Comparison of ENCODE assay signal across 8 mouse cellular contexts in the genomic region with DNA sequence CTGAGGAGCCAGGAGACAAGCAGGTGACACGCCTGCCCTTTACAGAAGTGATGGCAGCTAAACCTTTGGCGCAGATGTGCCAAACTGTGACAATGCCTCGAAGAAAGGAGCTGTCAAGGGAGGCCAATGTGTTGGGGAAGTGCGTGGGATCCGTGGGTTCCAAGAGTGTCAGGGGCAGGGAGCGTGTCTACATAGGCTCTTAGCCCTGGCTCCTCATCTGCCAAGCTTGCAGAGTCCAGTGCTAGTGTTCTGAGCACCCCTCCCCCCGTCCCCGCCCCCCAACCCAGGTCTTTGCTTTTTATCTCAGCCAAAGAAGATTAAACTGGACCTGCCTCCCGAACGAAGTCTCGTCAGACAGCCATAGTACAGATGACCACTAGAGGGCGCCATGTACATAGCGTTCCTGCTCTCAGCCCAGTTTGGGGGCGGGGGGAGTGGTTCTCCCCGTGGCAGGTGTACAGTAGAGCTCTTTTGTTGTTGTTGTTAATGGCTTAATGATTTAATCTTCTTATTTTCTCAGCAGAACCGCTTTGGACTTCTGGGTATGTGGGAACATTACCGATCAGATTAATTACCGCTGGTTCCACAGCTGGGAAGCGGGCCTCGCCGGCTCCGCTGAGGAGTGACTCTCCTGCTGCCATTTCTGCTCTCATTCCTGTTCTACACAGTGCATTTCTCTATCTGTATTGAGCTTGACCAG. TPM values are rescaled to one million over a fixed set of nuclear protein-coding genes. Genes with fewer than 3 reads are reported as not detected.
DNase-seq lines count a peak whose midpoint lies in the region; ATAC-seq and TF ChIP-seq lines count a peak whose summit lies in the region.

No protein-coding gene starts in this region.

- no peaks in the 10 kb centered on the region for H3K4me1 ChIP-seq in embryonic facial prominence, embryonic 11.5 days (ENCODE audit: control insufficient read depth, insufficient read depth, low read length)
- peaks cover 75% of the 10 kb centered on the region for H3K4me1 ChIP-seq in heart, embryonic 10.5 days
- H3K4me1 ChIP-seq in liver, embryonic 14.5 days (replicated peaks; ENCODE audit: control insufficient read depth in 2 of 2, insufficient read depth in 2 of 2, low read length in 1 of 2) = peaks cover 2 to 16% of the 10 kb centered on the region in 2 experiments; a peak in 2 of 4 replicates
- H3K4me1 ChIP-seq in neural tube, embryonic 14.5 days (ENCODE audit: control insufficient read depth, insufficient read depth, low read length) = peaks cover 5% of the 10 kb centered on the region; the same call in 1 of the 2 replicates

- H3K9ac ChIP-seq in embryonic facial prominence, embryonic 11.5 days (replicated peaks; ENCODE audit: low read length) = no peak overlapping the region
- H3K9ac ChIP-seq in liver, embryonic 14.5 days (replicated peaks) = no peak overlapping the region
- H3K9ac ChIP-seq in neural tube, embryonic 14.5 days (replicated peaks; ENCODE audit: low read depth, low read length) = peak overlapping the region; percentile 22; the same call in 1 of the 2 replicates

- TF ChIP-seq CTCF in liver, embryonic 14.5 days (IDR thresholded peaks at IDR 0.05; ENCODE audit: low read depth) = peak; percentile 93

- 32% methylated on average over 22 of the region's 22 CpGs for WGBS in embryonic facial prominence, embryonic 11.5 days
- WGBS in heart, embryonic 10.5 days = 36% methylated on average over 22 of the region's 22 CpGs
- WGBS in liver, embryonic 14.5 days (ENCODE audit: insufficient replicate concordance) = 38% methylated on average over 22 of the region's 22 CpGs
- 23% methylated on average over 22 of the region's 22 CpGs for WGBS in neural tube, embryonic 14.5 days

- no peaks in the 10 kb centered on the region for H3K9me3 ChIP-seq in embryonic facial prominence, embryonic 11.5 days (replicated peaks; ENCODE audit: control insufficient read depth, low read length)
- H3K9me3 ChIP-seq in heart, embryonic 10.5 days = no peaks in the 10 kb centered on the region
- no peaks in the 10 kb centered on the region for H3K9me3 ChIP-seq in liver, embryonic 14.5 days (ENCODE audit: control insufficient read depth, low read length)
- no peaks in the 10 kb centered on the region for H3K9me3 ChIP-seq in neural tube, embryonic 14.5 days (ENCODE audit: control insufficient read depth, low read length)

- TF ChIP-seq EP300 in liver, embryonic 14.5 days (IDR thresholded peaks at IDR 0.05; ENCODE audit: low read depth) = no peak

- peak; percentile 68 for DNase-seq in 3T3-L1 (ENCODE audit: low read depth, low spot score)
- peak; percentile 91 for DNase-seq in adrenal gland, postnatal 14 days
- DNase-seq in embryonic facial prominence, embryonic 11.5 days (ENCODE audit: low spot score) = peak; percentile 92
- DNase-seq in heart, embryonic 10.5 days (ENCODE audit: low spot score) = peak; percentile 86
- DNase-seq in kidney, postnatal 36 days = peak; percentile 71 to 87
- DNase-seq in liver, embryonic 14.5 days (ENCODE audit: low read depth in 3 of 3, low spot score in 3 of 3) = peak; percentile 43 to 48 (median 44)
- peak; percentile 62 for DNase-seq in telencephalon, adult 2 months (ENCODE audit: low read depth, low spot score)

- no peak overlapping the region for H3K27ac ChIP-seq in embryonic facial prominence, embryonic 11.5 days (replicated peaks; ENCODE audit: low read depth, low read length)
- H3K27ac ChIP-seq in heart, embryonic 10.5 days = peak overlapping the region; percentile 38; the same call in 1 of the 2 replicates
- H3K27ac ChIP-seq in liver, embryonic 14.5 days = no peak overlapping the region
- H3K27ac ChIP-seq in neural tube, embryonic 14.5 days (ENCODE audit: low read depth, low read length) = peak overlapping the region; percentile 53; the same call in 1 of the 2 replicates

- H3K36me3 ChIP-seq in embryonic facial prominence, embryonic 11.5 days (replicated peaks; ENCODE audit: control insufficient read depth, insufficient read depth, low read depth, low read length) = no peaks in the 10 kb centered on the region
- peaks cover 8% of the 10 kb centered on the region for H3K36me3 ChIP-seq in heart, embryonic 10.5 days
- no peaks in the 10 kb centered on the region for H3K36me3 ChIP-seq in liver, embryonic 14.5 days (replicated peaks; ENCODE audit: control insufficient read depth, insufficient read depth, low read depth)
- no peaks in the 10 kb centered on the region for H3K36me3 ChIP-seq in neural tube, embryonic 14.5 days (ENCODE audit: control insufficient read depth, insufficient read depth, low read length)

- no peak overlapping the region for H3K4me3 ChIP-seq in embryonic facial prominence, embryonic 11.5 days (ENCODE audit: low read depth, low read length)
- H3K4me3 ChIP-seq in heart, embryonic 10.5 days = no peak overlapping the region
- no peak overlapping the region for H3K4me3 ChIP-seq in liver, embryonic 14.5 days (ENCODE audit: insufficient read depth in 1 of 2, low read depth in 2 of 2, low read length in 2 of 2)
- no peak overlapping the region for H3K4me3 ChIP-seq in neural tube, embryonic 14.5 days (ENCODE audit: low read depth, low read length)

- H3K27me3 ChIP-seq in embryonic facial prominence, embryonic 11.5 days (ENCODE audit: control insufficient read depth, insufficient read depth, low read length) = no peaks in the 10 kb centered on the region
- no peaks in the 10 kb centered on the region for H3K27me3 ChIP-seq in heart, embryonic 10.5 days (ENCODE audit: insufficient read depth, poor library complexity, severe bottlenecking)
- H3K27me3 ChIP-seq in liver, embryonic 14.5 days (ENCODE audit: control insufficient read depth, insufficient read depth, low read length) = no peaks in the 10 kb centered on the region
- no peaks in the 10 kb centered on the region; the same call in 1 of the 2 replicates for H3K27me3 ChIP-seq in neural tube, embryonic 14.5 days (ENCODE audit: control insufficient read depth, insufficient read depth, low read length)

- no peak overlapping the region for H3K4me2 ChIP-seq in embryonic facial prominence, embryonic 11.5 days (ENCODE audit: low read depth, low read length)
- H3K4me2 ChIP-seq in liver, embryonic 14.5 days (ENCODE audit: low read depth) = no peak overlapping the region
- H3K4me2 ChIP-seq in neural tube, embryonic 14.5 days (ENCODE audit: low read depth, low read length) = peak overlapping the region; percentile 32; the same call in 1 of the 2 replicates

- ATAC-seq in embryonic facial prominence, embryonic 11.5 days (replicated peaks; ENCODE audit: insufficient number of reproducible peaks, low FRiP score, low TSS enrichment, low read depth) = 0 out of 2 replicates have a peak, but pooled peaks have one; percentile 53
- ATAC-seq in liver, embryonic 14.5 days (ENCODE audit: insufficient read depth) = no peak
- ATAC-seq in neural tube, embryonic 14.5 days (ENCODE audit: low read depth) = peak; percentile 71

RNA-seq across cellular contexts. Expression of a gene that starts 28.4 kb away (rescaled TPM):
- 26.6 and 40.0 TPM in 2 replicates for total RNA-seq in adrenal gland, postnatal 14 days (2021)
- polyA plus RNA-seq in embryonic facial prominence, embryonic 11.5 days (2014; fragmentation: Nextera tagmentation; extraction: Ambion mirVana) = 6.0 and 7.3 TPM in 2 replicates
- 12.8 and 17.6 TPM in 2 replicates for polyA plus RNA-seq in heart, embryonic 10.5 days (2016; fragmentation: Nextera tagmentation; extraction: Ambion mirVana)
- 21.6 and 22.6 TPM in 2 replicates for polyA plus RNA-seq in liver, embryonic 14.5 days (2012; rRNA removed)
- 7.3 and 11.4 TPM in 2 replicates for polyA plus RNA-seq in liver, embryonic 14.5 days (2014; fragmentation: Nextera tagmentation; extraction: Ambion mirVana)
- polyA plus RNA-seq in neural tube, embryonic 14.5 days (2014; fragmentation: Nextera tagmentation; extraction: Ambion mirVana) = 3.3 and 5.7 TPM in 2 replicates

Comparison
In these comparisons a context has a peak if more than half of its experiments do, and no peak if none do; other contexts are left out.
1. H3K27ac ChIP-seq: peak in heart, embryonic 10.5 days (single experiment) and neural tube, embryonic 14.5 days (single experiment); none in embryonic facial prominence, embryonic 11.5 days (single experiment) and liver, embryonic 14.5 days (single experiment).
2. Peak in every context shown above with its lines, with median percentiles within 50 percentile points of each other: DNase-seq.